Mouse (Mus musculus) embryonic facial prominence, embryonic 14.5 days (tissue): Measurements from ENCODE around the gene Cfap70. TPM values are rescaled to one million over a fixed set of nuclear protein-coding genes. Genes with fewer than 3 reads are reported as not detected.

Source experiments
- ATAC-seq: fragments of 200-750 bp; cut with Nextera tagmentation; 2 replicates; pipeline ENCODE4 v1.8.0; 2017; ENCODE audit warnings: low read depth, moderate number of reproducible peaks, moderate TSS enrichment
- DNase-seq: peaks from one replicate; pipeline ENCODE4 v3.0.0-alpha.2; 2015; ENCODE audit warnings: low spot score
- H3K27ac ChIP-seq: fragments of 300-500 bp; sonication (generic); replicated peaks from 2 replicates; pipeline ENCODE4 v1.5.1; 2014; ENCODE audit warnings: low read depth, mild to moderate bottlenecking, low read length, moderate library complexity
- H3K27me3 ChIP-seq: fragments of 300-500 bp; sonication (generic); replicated peaks from 2 replicates; pipeline ENCODE4 v1.6.1; 2014; ENCODE audit warnings: low read length; ENCODE audit not compliant: control insufficient read depth, insufficient read depth
- H3K36me3 ChIP-seq: fragments of 300-500 bp; sonication (generic); 2 replicates; pipeline ENCODE4 v1.6.1; 2014; ENCODE audit warnings: low read length, mixed read lengths; ENCODE audit not compliant: control insufficient read depth, insufficient read depth
- H3K4me1 ChIP-seq: fragments of 300-500 bp; sonication (generic); 2 replicates; pipeline ENCODE4 v1.6.1; 2014; ENCODE audit warnings: antibody characterized with exemption, low read length; ENCODE audit not compliant: control insufficient read depth, insufficient read depth
- H3K4me2 ChIP-seq: fragments of 300-500 bp; sonication (generic); 2 replicates; pipeline ENCODE4 v1.6.1; 2014; ENCODE audit warnings: low read depth, mild to moderate bottlenecking, low read length, moderate library complexity, mixed read lengths
- H3K4me3 ChIP-seq: fragments of 300-500 bp; sonication (generic); 2 replicates; pipeline ENCODE4 v1.5.1; 2014; ENCODE audit warnings: low read depth, mild to moderate bottlenecking, low read length
- H3K9ac ChIP-seq: fragments of 300-500 bp; sonication (generic); 2 replicates; pipeline ENCODE4 v1.6.1; 2014; ENCODE audit warnings: low read depth, mild to moderate bottlenecking, low read length, moderate library complexity, mixed read lengths
- H3K9me3 ChIP-seq: fragments of 300-500 bp; sonication (generic); 2 replicates; pipeline ENCODE4 v1.6.1; 2016; ENCODE audit warnings: low read length; ENCODE audit not compliant: control insufficient read depth
- WGBS: fragments of 180-500 bp; shearing (Covaris S2); extraction: QIAGEN DNeasy Blood & Tissue Kit; methylation state at CpG from one replicate; pipeline ENCODE4 v1.1.7; 2014; 5-methylcytosine and 5-hydroxymethylcytosine counted together
- polyA plus RNA-seq: library from polyadenylated mRNA; unstranded; fragments of >200 nt; fragmentation: Nextera tagmentation; extraction: Ambion mirVana; gene quantifications from 2 replicates; pipeline ENCODE4 v1.2.1, GENCODE M21; 2014

The Cfap70 gene
- polyA plus RNA-seq, 1 experiment from 2014 or later: 3.2 TPM

GRCm38 (mm10) chr14:20436976-20437375 is 15.1 kb downstream of the Cfap70 start:
- DNase-seq (no peak), ATAC-seq (no peak)
- no peak overlapping the region for H3K9ac ChIP-seq
- no peaks in the 10 kb centered on the region for H3K27me3 ChIP-seq
- no peaks in the 10 kb centered on the region for H3K36me3 ChIP-seq
- no peak overlapping the region for H3K27ac ChIP-seq
- peaks cover 4% of the 10 kb centered on the region; the same call in 1 of the 2 replicates for H3K9me3 ChIP-seq
- no peak overlapping the region for H3K4me2 ChIP-seq
- no peak overlapping the region for H3K4me3 ChIP-seq
- WGBS: 72% methylated on average over 6 of the region's 6 CpGs
- no peaks in the 10 kb centered on the region for H3K4me1 ChIP-seq

GRCm38 (mm10) chr14:20432420-20432819 is 19.6 kb downstream of the Cfap70 start:
- WGBS: 80% methylated on average over 4 of the region's 4 CpGs
- Histone ChIP-seq H3K9me3 (peaks cover 4% of the 10 kb centered on the region; the same call in 1 of the 2 replicates), H3K36me3 (no peaks in the 10 kb centered on the region), H3K27ac (no peak overlapping the region; the same call in 1 of the 2 replicates), H3K27me3 (no peaks in the 10 kb centered on the region), H3K4me2 (no peak overlapping the region), H3K9ac (no peak overlapping the region), H3K4me1 (no peaks in the 10 kb centered on the region), H3K4me3 (no peak overlapping the region)
- ATAC-seq (no peak), DNase-seq (no peak)

- Histone ChIP-seq H3K27me3 (no peaks in the 10 kb centered on the region), H3K4me1 (no peaks in the 10 kb centered on the region), H3K27ac (no peak overlapping the region; the same call in 1 of the 2 replicates), H3K36me3 (no peaks in the 10 kb centered on the region), H3K4me3 (no peak overlapping the region), H3K9ac (no peak overlapping the region), H3K4me2 (no peak overlapping the region), H3K9me3 (peaks cover 4% of the 10 kb centered on the region; the same call in 1 of the 2 replicates)
- DNase-seq: peak; percentile 73
- 51% methylated on average over 6 of the region's 6 CpGs for WGBS
- peak; percentile 53; the same call in 1 of the 2 replicates for ATAC-seq
Observed at GRCm38 (mm10) chr14:20431726-20432125, 20.3 kb downstream of the Cfap70 start.

GRCm38 (mm10) chr14:20429833-20430232 is 22.2 kb downstream of the Cfap70 start:
- 43% methylated on average over 1 of the region's 1 CpGs for WGBS
- no peak overlapping the region for H3K4me2 ChIP-seq

GRCm38 (mm10) chr14:20428593-20428992 is 23.4 kb downstream of the Cfap70 start:
- Histone ChIP-seq H3K4me1 (no peaks in the 10 kb centered on the region), H3K27me3 (no peaks in the 10 kb centered on the region), H3K9ac (no peak overlapping the region), H3K36me3 (no peaks in the 10 kb centered on the region), H3K4me3 (no peak overlapping the region), H3K27ac (no peak overlapping the region), H3K4me2 (no peak overlapping the region), H3K9me3 (peaks cover 4% of the 10 kb centered on the region; the same call in 1 of the 2 replicates)
- DNase-seq: no peak
- 11% methylated on average over 1 of the region's 1 CpGs for WGBS
- ATAC-seq: no peak

More at GRCm38 (mm10) chr14:20429833-20430232, 22.2 kb downstream of the Cfap70 start:
- H3K27ac ChIP-seq: no peak overlapping the region
- peaks cover 4% of the 10 kb centered on the region; the same call in 1 of the 2 replicates for H3K9me3 ChIP-seq
- no peak overlapping the region for H3K4me3 ChIP-seq
- no peaks in the 10 kb centered on the region for H3K36me3 ChIP-seq
- peak; percentile 59 for DNase-seq
- no peak for ATAC-seq
- H3K9ac ChIP-seq: no peak overlapping the region
- no peaks in the 10 kb centered on the region for H3K27me3 ChIP-seq
- H3K4me1 ChIP-seq: no peaks in the 10 kb centered on the region

- H3K27ac ChIP-seq: no peak overlapping the region
- H3K9ac ChIP-seq: no peak overlapping the region
- H3K36me3 ChIP-seq: no peaks in the 10 kb centered on the region
- no peaks in the 10 kb centered on the region for H3K4me1 ChIP-seq
- DNase-seq (no peak), ATAC-seq (no peak)
- no peaks in the 10 kb centered on the region for H3K27me3 ChIP-seq
- H3K9me3 ChIP-seq: no peaks in the 10 kb centered on the region
- WGBS: 81% methylated on average over 6 of the region's 6 CpGs
- H3K4me3 ChIP-seq: no peak overlapping the region
- H3K4me2 ChIP-seq: no peak overlapping the region
Observed at GRCm38 (mm10) chr14:20423046-20423445, 29.0 kb downstream of the Cfap70 start.

- no peak overlapping the region for H3K27ac ChIP-seq
- no peak overlapping the region for H3K4me3 ChIP-seq
- no peaks in the 10 kb centered on the region for H3K27me3 ChIP-seq
- no peak for ATAC-seq
- no peaks in the 10 kb centered on the region for H3K9me3 ChIP-seq
- H3K4me1 ChIP-seq: no peaks in the 10 kb centered on the region
- 62% methylated on average over 7 of the region's 7 CpGs for WGBS
- H3K36me3 ChIP-seq: no peaks in the 10 kb centered on the region
- H3K4me2 ChIP-seq: no peak overlapping the region
- no peak overlapping the region for H3K9ac ChIP-seq
- no peak for DNase-seq
Observed at GRCm38 (mm10) chr14:20422257-20422656, 29.8 kb downstream of the Cfap70 start.

GRCm38 (mm10) chr14:20400071-20400470 is 52.0 kb downstream of the Cfap70 start:
- Histone ChIP-seq H3K9me3 (no peaks in the 10 kb centered on the region), H3K9ac (no peak overlapping the region), H3K27me3 (no peaks in the 10 kb centered on the region), H3K36me3 (no peaks in the 10 kb centered on the region), H3K4me2 (no peak overlapping the region), H3K27ac (no peak overlapping the region), H3K4me1 (no peaks in the 10 kb centered on the region), H3K4me3 (no peak overlapping the region)
- DNase-seq (peak; percentile 30), ATAC-seq (peak; percentile 58; the same call in 1 of the 2 replicates)
- WGBS: 54% methylated on average over 1 of the region's 1 CpGs

- H3K9ac ChIP-seq: no peak overlapping the region
- no peak overlapping the region for H3K4me2 ChIP-seq
- ATAC-seq (no peak), DNase-seq (no peak)
- no peaks in the 10 kb centered on the region for H3K27me3 ChIP-seq
- H3K36me3 ChIP-seq: no peaks in the 10 kb centered on the region
- 43% methylated on average over 4 of the region's 4 CpGs for WGBS
- no peak overlapping the region for H3K27ac ChIP-seq
- H3K4me3 ChIP-seq: no peak overlapping the region
- H3K4me1 ChIP-seq: no peaks in the 10 kb centered on the region
- H3K9me3 ChIP-seq: no peaks in the 10 kb centered on the region
Observed at GRCm38 (mm10) chr14:20398864-20399263, 53.2 kb downstream of the Cfap70 start.
